Mouse (Mus musculus): ENCODE data around the gene Ikbip. TPM values are rescaled to one million over a fixed set of nuclear protein-coding genes. Genes with fewer than 3 reads are reported as not detected.

Ikbip gene
- 3.4 and 5.7 TPM in 2 replicates for polyA plus RNA-seq (2012; rRNA removed)

GRCm38 (mm10) chr10:91082550-91083392, at the start of gene Ikbip, which contains the start of gene Apaf1:
Ikbip (plus strand) TSS chr10:91082940.
Apaf1 (minus strand) TSS chr10:91082770.
- H3K4me1 ChIP-seq (ENCODE audit: control insufficient read depth, insufficient read depth, low read length) = no peaks in the 10 kb centered on the region
- H3K27ac ChIP-seq (ENCODE audit: insufficient read depth, low read depth, low read length) = peak within 1 kb of the TSS; percentile 47
- H3K36me3 ChIP-seq (ENCODE audit: control insufficient read depth, insufficient read depth, low read length) = no peaks in the 10 kb centered on the region
- peak within 1 kb of the TSS; percentile 92 for H3K4me3 ChIP-seq (ENCODE audit: insufficient read depth, low read depth, low read length)
- DNase-seq = peak; percentile 100
- WGBS = 1% methylated on average over 86 of the region's 87 CpGs
- TF ChIP-seq POLR2A (IDR thresholded peaks at IDR 0.05; ENCODE audit: low read depth, low read length) (peak; percentile 21), CTCF (conservative IDR thresholded peaks at IDR 0.05; ENCODE audit: insufficient read depth, insufficient read length, low read depth, low read length) (no peak)
- no peaks in the 10 kb centered on the region for H3K27me3 ChIP-seq (replicated peaks; ENCODE audit: control insufficient read depth, insufficient read depth, low read length)

- peak; percentile 63 for DNase-seq
Measured at GRCm38 (mm10) chr10:91033942-91034341, 48.8 kb upstream of the Ikbip start.

GRCm38 (mm10) chr10:91049696-91050095, 33.0 kb upstream of the Ikbip start:
- Histone ChIP-seq H3K27me3 (replicated peaks; ENCODE audit: control insufficient read depth, insufficient read depth, low read length) (no peaks in the 10 kb centered on the region), H3K36me3 (ENCODE audit: control insufficient read depth, insufficient read depth, low read length) (no peaks in the 10 kb centered on the region), H3K4me1 (ENCODE audit: control insufficient read depth, insufficient read depth, low read length) (peaks cover 6% of the 10 kb centered on the region; the same call in 1 of the 2 replicates), H3K4me3 (ENCODE audit: insufficient read depth, low read depth, low read length) (no peak overlapping the region), H3K27ac (ENCODE audit: insufficient read depth, low read depth, low read length) (no peak overlapping the region)
- WGBS = 69% methylated on average over 4 of the region's 4 CpGs
- DNase-seq = no peak
- TF ChIP-seq CTCF (conservative IDR thresholded peaks at IDR 0.05; ENCODE audit: insufficient read depth, insufficient read length, low read depth, low read length) (no peak), POLR2A (IDR thresholded peaks at IDR 0.05; ENCODE audit: low read depth, low read length) (no peak)

More at GRCm38 (mm10) chr10:91033942-91034341, 48.8 kb upstream of the Ikbip start:
- TF ChIP-seq CTCF (conservative IDR thresholded peaks at IDR 0.05; ENCODE audit: insufficient read depth, insufficient read length, low read depth, low read length) = peak; percentile 91
- no peak for TF ChIP-seq POLR2A (IDR thresholded peaks at IDR 0.05; ENCODE audit: low read depth, low read length)
- Histone ChIP-seq H3K4me3 (ENCODE audit: insufficient read depth, low read depth, low read length) (no peak overlapping the region), H3K27ac (ENCODE audit: insufficient read depth, low read depth, low read length) (no peak overlapping the region), H3K4me1 (ENCODE audit: control insufficient read depth, insufficient read depth, low read length) (no peaks in the 10 kb centered on the region), H3K36me3 (ENCODE audit: control insufficient read depth, insufficient read depth, low read length) (0 out of 2 replicates have a peak, but pooled peaks cover 1% of the 10 kb centered on the region), H3K27me3 (replicated peaks; ENCODE audit: control insufficient read depth, insufficient read depth, low read length) (no peaks in the 10 kb centered on the region)
- 31% methylated on average over 8 of the region's 8 CpGs for WGBS

GRCm38 (mm10) chr10:91051156-91051555, 31.6 kb upstream of the Ikbip start:
- WGBS = 67% methylated on average over 3 of the region's 3 CpGs
- no peak overlapping the region for H3K4me3 ChIP-seq (ENCODE audit: insufficient read depth, low read depth, low read length)

GRCm38 (mm10) chr10:91052734-91053133, 30.0 kb upstream of the Ikbip start:
- peaks cover 6% of the 10 kb centered on the region; the same call in 1 of the 2 replicates for H3K4me1 ChIP-seq (ENCODE audit: control insufficient read depth, insufficient read depth, low read length)
- H3K4me3 ChIP-seq (ENCODE audit: insufficient read depth, low read depth, low read length) = no peak overlapping the region
- no peaks in the 10 kb centered on the region for H3K27me3 ChIP-seq (replicated peaks; ENCODE audit: control insufficient read depth, insufficient read depth, low read length)
- H3K27ac ChIP-seq (ENCODE audit: insufficient read depth, low read depth, low read length) = no peak overlapping the region
- H3K36me3 ChIP-seq (ENCODE audit: control insufficient read depth, insufficient read depth, low read length) = no peaks in the 10 kb centered on the region
- DNase-seq = no peak
- TF ChIP-seq POLR2A (IDR thresholded peaks at IDR 0.05; ENCODE audit: low read depth, low read length) = no peak
- no peak for TF ChIP-seq CTCF (conservative IDR thresholded peaks at IDR 0.05; ENCODE audit: insufficient read depth, insufficient read length, low read depth, low read length)

More at GRCm38 (mm10) chr10:91051156-91051555, 31.6 kb upstream of the Ikbip start:
- no peaks in the 10 kb centered on the region for H3K36me3 ChIP-seq (ENCODE audit: control insufficient read depth, insufficient read depth, low read length)
- H3K4me1 ChIP-seq (ENCODE audit: control insufficient read depth, insufficient read depth, low read length) = peaks cover 6% of the 10 kb centered on the region; the same call in 1 of the 2 replicates
- peak; percentile 71 for DNase-seq
- H3K27ac ChIP-seq (ENCODE audit: insufficient read depth, low read depth, low read length) = peak overlapping the region; percentile 62
- no peaks in the 10 kb centered on the region for H3K27me3 ChIP-seq (replicated peaks; ENCODE audit: control insufficient read depth, insufficient read depth, low read length)
- TF ChIP-seq CTCF (conservative IDR thresholded peaks at IDR 0.05; ENCODE audit: insufficient read depth, insufficient read length, low read depth, low read length) (no peak), POLR2A (IDR thresholded peaks at IDR 0.05; ENCODE audit: low read depth, low read length) (no peak)

GRCm38 (mm10) chr10:91060742-91061141, 22.0 kb upstream of the Ikbip start:
- Histone ChIP-seq H3K4me1 (ENCODE audit: control insufficient read depth, insufficient read depth, low read length) (no peaks in the 10 kb centered on the region), H3K4me3 (ENCODE audit: insufficient read depth, low read depth, low read length) (no peak overlapping the region), H3K36me3 (ENCODE audit: control insufficient read depth, insufficient read depth, low read length) (no peaks in the 10 kb centered on the region), H3K27ac (ENCODE audit: insufficient read depth, low read depth, low read length) (no peak overlapping the region), H3K27me3 (replicated peaks; ENCODE audit: control insufficient read depth, insufficient read depth, low read length) (no peaks in the 10 kb centered on the region)
- TF ChIP-seq POLR2A (IDR thresholded peaks at IDR 0.05; ENCODE audit: low read depth, low read length) (no peak), CTCF (conservative IDR thresholded peaks at IDR 0.05; ENCODE audit: insufficient read depth, insufficient read length, low read depth, low read length) (peak; percentile 32)
- 25% methylated on average over 5 of the region's 5 CpGs for WGBS
- DNase-seq = peak; percentile 23

- H3K36me3 ChIP-seq (ENCODE audit: control insufficient read depth, insufficient read depth, low read length) = no peaks in the 10 kb centered on the region
- WGBS = 72% methylated on average over 6 of the region's 6 CpGs
- TF ChIP-seq CTCF (conservative IDR thresholded peaks at IDR 0.05; ENCODE audit: insufficient read depth, insufficient read length, low read depth, low read length) (no peak), POLR2A (IDR thresholded peaks at IDR 0.05; ENCODE audit: low read depth, low read length) (no peak)
Measured at GRCm38 (mm10) chr10:91062355-91062754, 20.4 kb upstream of the Ikbip start.

More at GRCm38 (mm10) chr10:91062355-91062754, 20.4 kb upstream of the Ikbip start:
- Histone ChIP-seq H3K27me3 (replicated peaks; ENCODE audit: control insufficient read depth, insufficient read depth, low read length) (no peaks in the 10 kb centered on the region), H3K4me1 (ENCODE audit: control insufficient read depth, insufficient read depth, low read length) (no peaks in the 10 kb centered on the region), H3K4me3 (ENCODE audit: insufficient read depth, low read depth, low read length) (no peak overlapping the region), H3K27ac (ENCODE audit: insufficient read depth, low read depth, low read length) (no peak overlapping the region)
- peak; percentile 8 for DNase-seq

All from kidney, adult 2 months (tissue).